Mouse (Mus musculus) adrenal gland, adult (tissue): ENCODE measurements around the gene Tceal3.
"Not testable (repeated sequence)": the region's sequence is repeated elsewhere in the genome, so short reads cannot be mapped to it uniquely, and the experiment has no call there.

Experiments used
- DNase-seq, 2 experiments: peaks; one replicate each; pipeline ENCODE4 v3.0.0; 2022 to 2023; ENCODE audit warnings: low spot score in 1 of 2; ENCODE audit not compliant: inconsistent age in 2 of 2

The Tceal3 gene

GRCm38 (mm10) chrX:136590199-136590896 is at the start of gene Tceal3:
TSS of gene Tceal3 (plus strand) at chrX:136590842.
- no peak for DNase-seq

GRCm38 (mm10) chrX:136543956-136544355 is 46.7 kb upstream of the Tceal3 start, which contains the start of gene Kir3dl2:
TSS of gene Kir3dl2 (minus strand) at chrX:136544056.
- not testable (repeated sequence) for DNase-seq

DNA sequence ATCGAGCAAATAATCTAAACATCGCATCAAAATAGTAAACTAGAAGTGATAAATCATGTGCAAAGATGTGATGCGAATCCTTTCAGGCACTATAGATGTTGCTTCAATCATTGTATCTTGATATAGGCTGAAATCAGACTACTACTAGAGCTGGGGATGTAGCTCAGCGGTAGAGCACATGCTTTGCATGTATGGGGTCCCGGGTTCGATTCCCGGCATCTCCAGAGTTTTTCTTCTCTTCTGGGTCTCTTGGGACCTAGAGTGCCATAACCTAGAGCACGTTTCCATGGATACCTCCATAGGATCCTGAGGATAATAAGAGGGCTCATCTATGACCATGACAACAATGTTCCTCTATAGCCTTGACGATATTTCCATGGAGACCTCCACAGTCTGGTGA is 21.5 kb upstream of the Tceal3 start:
- not testable (repeated sequence) for DNase-seq

- DNase-seq: no peak
Measured at GRCm38 (mm10) chrX:136584617-136585016, 6.0 kb upstream of the Tceal3 start.

DNA sequence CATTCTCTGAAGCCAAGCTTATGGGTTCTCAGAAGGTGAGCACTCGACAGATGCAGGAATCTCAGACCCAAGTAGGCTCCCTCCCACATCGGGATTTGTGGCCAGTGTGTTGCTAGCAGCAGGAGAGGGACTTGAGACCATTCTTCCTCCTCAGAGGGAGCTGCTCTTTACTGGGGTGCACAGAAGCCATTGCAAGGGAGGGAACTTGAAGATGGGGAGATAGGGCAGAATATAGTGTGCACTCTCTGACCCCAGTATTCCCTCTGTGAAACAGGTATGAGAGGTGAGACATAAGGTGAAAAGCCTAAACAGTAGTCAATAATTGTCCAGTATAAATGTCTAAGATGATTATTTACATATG is 235 bp downstream of the Tceal3 start:
- DNase-seq: no peak

DNA sequence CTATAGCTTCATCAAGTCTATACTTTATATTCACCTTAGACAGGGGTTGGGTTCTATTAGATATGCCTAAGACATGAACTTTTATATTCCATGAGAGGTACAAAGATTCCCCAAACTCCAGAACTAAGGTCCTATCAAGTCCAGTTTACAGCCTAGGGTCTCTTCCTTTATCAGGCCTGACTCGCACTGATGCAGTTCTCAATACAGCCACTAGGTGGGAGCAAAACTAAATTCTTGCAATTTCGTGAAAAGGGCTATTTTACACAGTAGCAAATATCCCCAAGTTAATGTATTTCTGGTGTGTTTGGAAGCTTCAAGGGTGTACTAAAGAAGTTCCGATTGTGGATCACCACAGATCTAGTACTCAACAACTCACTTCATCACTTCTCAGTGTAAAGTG is 8.8 kb downstream of the Tceal3 start:
- peak; percentile 3 to 43 for DNase-seq

GRCm38 (mm10) chrX:136606951-136607350 is 16.3 kb downstream of the Tceal3 start:
- DNase-seq: no peak

DNA sequence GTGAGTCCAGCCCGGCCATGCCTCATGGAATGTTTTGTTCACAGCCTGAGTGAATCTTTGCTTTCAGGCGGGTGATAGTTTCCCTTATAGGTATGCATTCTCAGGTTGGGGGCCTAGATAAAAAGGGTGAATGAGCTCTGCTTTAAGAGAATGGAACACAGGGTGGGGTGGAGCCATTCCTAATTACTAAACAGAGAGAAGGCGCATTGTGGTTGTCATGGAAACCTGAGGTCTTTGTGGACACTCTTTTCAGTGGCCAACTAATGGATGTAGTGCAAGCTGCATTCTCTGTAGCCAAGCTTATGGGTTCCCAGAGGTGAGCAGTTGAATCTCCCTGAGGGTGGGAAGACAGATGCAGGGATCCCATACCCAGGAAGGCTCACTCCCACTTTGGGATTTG is 16.8 kb downstream of the Tceal3 start:
- no peak for DNase-seq

DNA sequence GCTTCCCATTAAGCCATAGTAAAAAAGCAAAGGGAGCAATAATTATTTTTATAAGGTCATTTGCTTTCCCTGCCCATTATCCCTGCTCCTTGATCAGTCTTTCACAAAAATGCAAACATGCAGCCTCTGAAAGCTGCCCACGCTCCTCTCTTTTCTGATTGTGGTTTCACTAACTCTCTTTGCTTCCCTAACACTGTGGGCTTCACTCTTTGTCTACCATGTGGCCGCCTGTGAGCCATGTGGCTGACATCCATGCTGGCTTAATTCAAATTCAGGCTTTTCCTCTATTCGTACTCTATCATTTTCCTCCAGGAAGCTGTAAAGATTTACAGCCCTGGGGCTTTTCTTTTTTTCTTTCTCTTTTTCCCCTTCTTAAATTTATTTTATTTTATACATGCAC is 20.7 kb downstream of the Tceal3 start:
- DNase-seq: no peak

GRCm38 (mm10) chrX:136615889-136616288 is 25.2 kb downstream of the Tceal3 start:
- not testable (repeated sequence) for DNase-seq

DNA sequence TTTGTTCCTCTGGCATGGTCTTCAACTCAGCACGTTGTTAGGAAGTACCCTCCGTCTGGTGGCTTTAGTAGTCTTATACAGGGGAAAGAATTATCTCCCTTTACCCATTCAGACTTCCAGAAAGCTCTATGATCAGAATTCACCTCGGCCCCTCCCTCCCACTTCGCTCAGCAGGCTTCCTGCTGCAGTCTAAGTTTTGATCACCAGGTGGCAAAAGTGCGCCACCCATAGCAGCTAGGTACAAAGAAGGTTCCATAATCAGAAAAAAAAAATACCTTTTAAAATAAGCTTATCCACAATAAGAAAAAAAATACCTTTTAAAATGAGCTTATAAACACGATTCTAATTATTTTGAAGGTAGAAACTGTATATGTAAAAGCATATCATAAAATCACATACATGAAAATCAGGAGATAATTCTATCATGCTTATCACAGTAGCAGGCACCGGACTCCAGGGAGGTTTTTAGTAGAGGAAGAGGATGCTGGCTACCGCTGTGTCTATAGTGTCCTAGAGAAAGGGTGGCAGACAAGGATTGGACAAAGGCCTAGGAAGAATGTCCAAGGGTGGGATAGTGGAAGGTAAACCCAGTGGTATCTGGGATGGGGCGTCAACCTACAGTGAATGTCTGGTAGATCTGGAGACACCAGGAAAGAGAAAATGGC is 34.4 kb downstream of the Tceal3 start:
- DNase-seq: peak; percentile 31 to 70

DNA sequence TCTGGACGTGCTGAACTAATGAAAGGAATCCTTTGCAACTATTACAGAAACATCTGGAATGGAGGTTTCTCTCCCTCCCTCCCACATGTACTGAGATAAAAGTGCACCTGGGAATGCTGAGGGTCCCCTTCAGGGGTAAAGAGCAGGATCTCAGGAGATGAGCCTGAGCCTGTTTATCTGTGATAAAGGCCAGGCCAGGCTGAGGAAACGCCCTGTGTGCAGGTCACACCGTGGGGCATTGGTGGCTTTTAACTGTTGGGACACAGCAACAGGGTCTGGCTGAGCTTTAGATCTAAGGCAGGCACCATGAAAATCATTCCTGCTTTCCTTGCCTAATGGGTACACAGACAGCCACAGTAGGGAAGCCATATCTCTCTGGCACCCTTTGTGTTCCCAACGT is 35.3 kb downstream of the Tceal3 start:
- DNase-seq: no peak

DNA sequence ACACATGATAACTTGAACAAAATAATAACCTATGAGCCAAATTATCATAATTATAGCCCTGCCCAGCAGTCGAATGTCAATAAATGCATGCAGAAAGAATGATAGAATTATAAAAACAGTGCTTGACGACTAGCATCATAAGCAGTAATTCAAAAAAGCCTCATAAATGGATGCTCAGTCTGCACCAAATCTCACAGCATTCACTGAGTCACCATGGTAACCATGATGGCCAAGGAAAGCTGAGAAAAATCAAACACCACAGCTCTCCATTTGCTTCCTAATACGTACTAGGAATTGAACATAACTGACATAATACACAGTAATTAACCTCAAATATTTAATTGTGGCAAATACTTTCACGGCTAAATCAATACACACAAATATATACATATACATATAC is 44.5 kb downstream of the Tceal3 start:
- no peak for DNase-seq

DNA sequence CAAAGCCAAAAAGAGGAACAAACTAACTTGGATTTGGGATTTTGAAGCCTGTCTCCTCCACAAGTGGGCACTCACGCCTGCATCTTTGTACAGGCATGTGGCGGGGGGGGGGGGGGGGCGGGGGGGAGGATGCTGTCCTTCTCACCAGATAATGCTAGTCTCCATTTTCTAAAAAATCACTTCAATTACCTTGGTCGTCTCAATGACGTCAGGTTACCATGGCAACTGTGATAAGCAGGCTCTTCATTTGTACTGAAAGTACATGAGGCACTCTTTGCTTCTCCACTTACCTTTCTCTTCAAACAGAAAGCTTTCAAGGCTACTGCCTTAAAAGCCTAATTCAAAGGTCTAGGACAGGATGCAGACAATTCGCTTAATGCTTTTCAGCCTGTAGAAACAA is 49.1 kb downstream of the Tceal3 start:
- DNase-seq: peak; percentile 47 to 69

- not testable (repeated sequence) for DNase-seq
Measured at GRCm38 (mm10) chrX:136645857-136646256, 55.2 kb downstream of the Tceal3 start.

DNA sequence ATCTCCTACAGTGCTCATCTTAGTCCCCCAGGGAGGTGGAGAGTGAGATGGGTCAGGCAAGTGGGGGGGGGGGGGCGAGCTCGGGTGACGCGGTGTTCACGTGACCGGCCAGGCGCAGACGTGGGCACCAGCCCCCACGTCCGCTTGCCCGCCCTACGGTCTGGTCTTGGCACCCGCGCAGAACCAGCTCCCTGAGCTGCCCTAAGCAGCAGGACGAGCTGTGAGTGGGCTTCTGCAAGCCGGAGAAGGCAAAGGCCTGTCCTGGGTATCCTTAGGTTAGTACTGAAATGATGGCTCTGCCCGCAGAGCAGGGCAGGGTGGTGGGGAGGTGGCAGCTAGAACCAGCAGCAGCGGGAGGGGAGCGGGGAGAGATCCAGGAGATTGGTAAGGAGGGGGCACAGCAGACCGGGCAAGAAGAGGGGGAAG is 75.7 kb downstream of the Tceal3 start:
- peak; percentile 31 to 56 for DNase-seq

DNA sequence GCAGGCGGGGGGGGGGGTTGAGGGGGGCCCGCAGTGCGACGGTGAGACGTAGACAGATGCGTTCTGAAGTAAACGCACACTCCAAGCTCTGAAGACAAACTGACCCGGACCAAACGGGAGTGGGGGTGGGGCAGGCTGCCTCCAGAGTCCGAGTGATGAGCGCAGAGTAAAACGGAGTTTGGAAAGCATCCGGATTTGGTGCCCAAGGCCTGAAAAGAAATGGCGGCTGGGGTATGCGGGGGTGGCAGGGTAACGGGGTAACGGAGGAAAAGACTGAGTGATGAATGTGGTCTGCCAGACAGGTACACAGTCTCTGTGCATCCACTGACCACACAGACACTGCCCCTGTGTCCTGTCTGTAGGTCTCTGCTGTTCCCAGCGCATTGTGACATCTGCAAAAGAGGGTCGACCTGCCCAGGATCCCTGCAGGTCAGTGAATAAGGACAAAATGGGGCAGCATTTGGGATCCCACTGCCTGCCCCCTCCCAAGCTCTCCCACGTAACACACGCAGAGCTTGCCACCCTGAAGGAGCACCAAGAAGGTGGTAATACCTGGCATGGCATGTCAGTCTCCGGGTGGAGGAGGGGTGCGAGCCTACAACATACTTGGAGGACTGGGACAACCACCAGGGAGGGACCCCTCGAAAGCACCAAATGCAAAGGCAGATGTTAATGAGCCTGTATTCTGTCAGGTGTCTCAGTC is 76.3 kb downstream of the Tceal3 start:
- peak; percentile 23 to 57 for DNase-seq

DNA sequence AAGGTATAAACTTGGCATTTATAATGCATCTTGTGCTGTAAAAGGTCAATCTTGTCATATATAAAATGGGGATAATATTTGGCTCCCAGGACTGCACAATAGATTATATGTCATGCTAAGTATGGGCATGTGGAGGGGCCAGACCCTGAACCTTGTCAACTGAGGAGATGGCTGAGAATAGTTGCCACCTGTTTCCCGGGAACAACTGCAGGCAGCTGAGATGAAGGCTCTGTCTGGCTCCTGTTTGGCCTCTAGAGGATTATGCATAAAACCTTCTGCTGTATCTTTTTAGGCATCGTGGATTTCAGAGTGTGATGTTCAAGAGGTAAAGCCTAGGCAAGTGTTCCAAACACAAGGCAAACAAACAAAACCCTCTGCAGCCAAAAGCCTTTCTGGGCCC is 78.2 kb downstream of the Tceal3 start:
- DNase-seq: no peak

DNA sequence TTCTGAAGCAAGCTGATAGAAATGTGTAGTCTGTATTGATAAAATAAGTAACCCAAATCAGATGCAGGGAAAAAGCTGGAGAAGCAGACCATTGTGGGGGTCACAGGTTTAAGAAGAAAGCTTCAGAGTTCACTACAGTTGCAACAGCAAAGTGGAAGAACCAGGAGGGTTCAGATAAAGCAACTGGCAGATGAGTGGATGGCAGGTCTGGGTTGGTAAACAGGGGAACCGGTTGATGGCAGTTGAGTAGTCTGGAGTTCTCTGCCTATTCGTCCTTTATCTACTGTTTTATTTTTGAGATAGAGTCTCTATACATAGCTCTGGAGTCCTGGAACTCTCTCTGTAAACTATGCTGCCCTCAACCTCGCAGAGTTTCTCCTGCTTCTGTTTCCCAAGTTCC is 90.3 kb downstream of the Tceal3 start:
- DNase-seq: no peak

DNA sequence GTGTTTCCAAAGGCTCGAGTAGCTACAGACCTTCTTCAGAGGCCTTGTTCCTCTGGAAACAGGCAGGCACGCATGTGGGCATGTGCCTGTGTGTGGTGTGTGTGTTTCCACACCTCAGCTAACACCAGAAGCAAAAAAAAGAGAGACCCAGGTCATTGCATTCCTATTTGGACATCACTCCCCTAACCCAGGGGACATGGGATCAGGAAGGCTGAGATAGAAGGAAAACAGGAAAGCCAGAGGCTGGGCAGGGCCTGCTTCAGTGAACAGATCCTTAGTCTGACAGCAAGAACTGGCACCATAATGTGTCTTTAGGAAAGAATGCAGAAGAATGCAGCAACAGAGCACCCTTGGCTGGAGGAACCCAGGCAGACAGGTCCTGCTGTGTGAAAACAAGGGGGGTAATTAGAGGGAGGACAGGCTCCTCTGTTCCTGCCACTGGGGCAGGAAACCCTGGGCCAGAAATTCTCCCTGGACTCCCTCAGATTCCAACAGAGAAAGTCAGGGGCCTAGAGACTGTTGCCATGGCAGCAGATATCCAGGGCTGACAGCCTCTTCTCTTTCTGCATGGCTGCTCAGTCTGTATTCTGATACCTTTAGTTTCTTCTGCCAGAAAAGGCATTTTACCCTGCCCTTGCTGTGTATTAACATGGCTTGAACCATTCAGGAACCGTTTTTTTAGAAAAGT is 101.1 kb downstream of the Tceal3 start:
- DNase-seq: not testable (repeated sequence)

- DNase-seq: no peak
Measured at GRCm38 (mm10) chrX:136692294-136692675, 101.6 kb downstream of the Tceal3 start.
